Mouse (Mus musculus) myocyte (in vitro differentiated cells): Measurements from ENCODE around the gene Ipo9.

Experiments used
- E2F4 ChIP-seq: IDR thresholded peaks from one replicate; pipeline ENCODE4 v1.6.1; 2011; ENCODE audit warnings: mild to moderate bottlenecking, control low read depth, moderate library complexity; ENCODE audit not compliant: insufficient read depth
- MAX ChIP-seq: IDR thresholded peaks from one replicate; pipeline ENCODE4 v1.6.1; 2011; ENCODE audit warnings: low read depth, mild to moderate bottlenecking, control low read depth
- MYOD1 ChIP-seq, 3 experiments: IDR thresholded peaks; one replicate each; pipeline ENCODE4 v1.6.1; 2011; ENCODE audit warnings: control low read depth in 2 of 3, low read depth in 2 of 3, mild to moderate bottlenecking in 2 of 3, moderate library complexity in 1 of 3; ENCODE audit not compliant: insufficient read length in 2 of 3, control insufficient read depth in 1 of 3
- POLR2A ChIP-seq: IDR thresholded peaks from one replicate; pipeline ENCODE4 v1.6.1; 2011; ENCODE audit warnings: low read depth, mild to moderate bottlenecking, control low read depth, moderate library complexity; ENCODE audit not compliant: insufficient read length
- USF1 ChIP-seq: IDR thresholded peaks from one replicate; pipeline ENCODE4 v1.6.1; 2011; ENCODE audit warnings: low read depth, mild to moderate bottlenecking, control low read depth, moderate library complexity

DNA sequence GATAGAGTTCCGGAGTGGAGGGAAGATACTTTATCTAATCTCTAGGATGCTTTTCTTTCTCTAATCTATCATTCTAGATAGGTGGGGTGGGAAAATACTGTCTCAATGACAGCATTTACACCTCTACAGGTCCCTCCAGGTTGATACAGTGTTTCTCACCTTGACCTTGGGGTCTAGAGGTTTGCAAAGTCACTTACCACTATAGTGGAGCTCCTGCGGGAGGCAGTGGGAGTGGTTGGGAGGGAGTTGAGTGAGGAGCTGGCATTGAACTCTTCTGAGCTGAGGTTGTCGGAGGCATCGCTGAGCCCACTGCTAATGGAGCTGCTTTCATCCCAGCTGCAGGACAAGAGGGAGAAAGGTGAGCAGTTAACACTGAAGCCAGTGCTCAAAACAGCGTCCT lies 42.2 kb upstream of the Ipo9 start:
- TF ChIP-seq POLR2A (no peak), USF1 (no peak), MYOD1 (IDR thresholded peaks at IDR 0.05; ENCODE audit: control insufficient read depth in 1 of 3, insufficient read length in 2 of 3, low read depth in 2 of 3) (no peak), E2F4 (no peak), MAX (no peak)
